Mouse (Mus musculus): ENCODE measurements around the gene Hmgcll1. TPM values are rescaled to one million over a fixed set of nuclear protein-coding genes. Genes with fewer than 3 reads are reported as not detected.

Gene Hmgcll1
- total and polyA plus RNA-seq, 2 experiments from 2014 or later: 16.0 to 29.6 TPM

GRCm38 (mm10) chr9:76003066-76003465 lies 11.6 kb upstream of the Hmgcll1 start:
- TF ChIP-seq CTCF (IDR thresholded peaks at IDR 0.05; ENCODE audit: low read depth): no peak
- H3K27ac ChIP-seq: no peak overlapping the region
- DNase-seq (ENCODE audit: low spot score): no peak
- no peak for ATAC-seq
- no peaks in the 10 kb centered on the region for H3K27me3 ChIP-seq (ENCODE audit: insufficient read depth, low read length)
- H3K4me1 ChIP-seq (ENCODE audit: insufficient read depth, low read length): no peaks in the 10 kb centered on the region
- WGBS: 83% methylated on average over 3 of the region's 3 CpGs
- no peaks in the 10 kb centered on the region for H3K9me3 ChIP-seq (ENCODE audit: low read length)
- no peak overlapping the region for H3K4me3 ChIP-seq (ENCODE audit: low read length)
- no peak overlapping the region for H3K9ac ChIP-seq (replicated peaks; ENCODE audit: low read length)
- H3K4me2 ChIP-seq (ENCODE audit: low read depth, low read length): no peak overlapping the region
- H3K36me3 ChIP-seq (ENCODE audit: insufficient read depth, low read length): no peaks in the 10 kb centered on the region

- Histone ChIP-seq H3K4me1 (ENCODE audit: insufficient read depth, low read length) (no peaks in the 10 kb centered on the region), H3K27me3 (ENCODE audit: insufficient read depth, low read length) (no peaks in the 10 kb centered on the region), H3K9ac (replicated peaks; ENCODE audit: low read length) (no peak overlapping the region), H3K27ac (no peak overlapping the region), H3K4me3 (ENCODE audit: low read length) (no peak overlapping the region), H3K36me3 (ENCODE audit: insufficient read depth, low read length) (no peaks in the 10 kb centered on the region), H3K9me3 (ENCODE audit: low read length) (no peaks in the 10 kb centered on the region), H3K4me2 (ENCODE audit: low read depth, low read length) (no peak overlapping the region)
- TF ChIP-seq CTCF (IDR thresholded peaks at IDR 0.05; ENCODE audit: low read depth): no peak
- no peak for DNase-seq (ENCODE audit: low spot score)
- WGBS: 71% methylated on average over 6 of the region's 6 CpGs
- ATAC-seq: no peak
Measured at GRCm38 (mm10) chr9:76003637-76004036, 11.0 kb upstream of the Hmgcll1 start.

GRCm38 (mm10) chr9:76007342-76007970 lies 7.2 kb upstream of the Hmgcll1 start:
- Histone ChIP-seq H3K4me2 (ENCODE audit: low read depth, low read length) (no peak overlapping the region), H3K9ac (replicated peaks; ENCODE audit: low read length) (no peak overlapping the region), H3K36me3 (ENCODE audit: insufficient read depth, low read length) (no peaks in the 10 kb centered on the region), H3K4me1 (ENCODE audit: insufficient read depth, low read length) (no peaks in the 10 kb centered on the region), H3K27ac (no peak overlapping the region), H3K4me3 (ENCODE audit: low read length) (no peak overlapping the region), H3K9me3 (ENCODE audit: low read length) (no peaks in the 10 kb centered on the region), H3K27me3 (ENCODE audit: insufficient read depth, low read length) (no peaks in the 10 kb centered on the region)
- TF ChIP-seq CTCF (IDR thresholded peaks at IDR 0.05; ENCODE audit: low read depth): no peak
- DNase-seq (ENCODE audit: low spot score) (no peak), ATAC-seq (no peak)
- WGBS: 63% methylated on average over 6 of the region's 6 CpGs

DNA sequence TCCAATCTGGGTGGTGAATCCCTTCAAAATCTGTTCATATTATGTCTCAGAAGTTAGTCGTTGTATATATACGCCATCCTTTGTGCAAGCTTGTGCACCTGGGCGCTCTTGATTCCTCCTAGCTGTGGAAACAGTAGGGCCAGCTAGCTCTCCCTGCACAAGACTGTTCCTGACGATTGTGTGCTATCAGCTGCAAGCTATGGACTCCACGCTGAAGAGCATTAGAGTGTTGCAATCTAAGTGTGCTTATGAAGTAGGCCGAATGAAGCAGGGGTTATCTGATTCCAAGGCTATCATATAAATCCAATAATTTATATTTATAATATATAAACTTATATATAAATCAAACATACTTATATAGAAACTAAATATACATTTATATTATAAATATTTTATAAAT lies 866 bp upstream of the Hmgcll1 start:
- DNase-seq (ENCODE audit: low spot score) (no peak), ATAC-seq (no peak)
- TF ChIP-seq CTCF (IDR thresholded peaks at IDR 0.05; ENCODE audit: low read depth): no peak
- Histone ChIP-seq H3K9ac (replicated peaks; ENCODE audit: low read length) (no peak overlapping the region), H3K9me3 (ENCODE audit: low read length) (no peaks in the 10 kb centered on the region), H3K4me1 (ENCODE audit: insufficient read depth, low read length) (no peaks in the 10 kb centered on the region; the same call in none of the 2 replicates), H3K27me3 (ENCODE audit: insufficient read depth, low read length) (no peaks in the 10 kb centered on the region), H3K27ac (no peak overlapping the region), H3K36me3 (ENCODE audit: insufficient read depth, low read length) (no peaks in the 10 kb centered on the region), H3K4me3 (ENCODE audit: low read length) (no peak overlapping the region), H3K4me2 (ENCODE audit: low read depth, low read length) (no peak overlapping the region)
- WGBS: 84% methylated on average over 6 of the region's 6 CpGs

- no peaks in the 10 kb centered on the region for H3K36me3 ChIP-seq (ENCODE audit: insufficient read depth, low read length)
- 80% methylated on average over 5 of the region's 5 CpGs for WGBS
- peak overlapping the region; percentile 86 for H3K4me2 ChIP-seq (ENCODE audit: low read depth, low read length)
- no peaks in the 10 kb centered on the region for H3K9me3 ChIP-seq (ENCODE audit: low read length)
- no peak overlapping the region; the same call in 1 of the 2 replicates for H3K27ac ChIP-seq
- DNase-seq (ENCODE audit: low spot score) (no peak), ATAC-seq (no peak)
- no peak for TF ChIP-seq CTCF (IDR thresholded peaks at IDR 0.05; ENCODE audit: low read depth)
- H3K4me3 ChIP-seq (ENCODE audit: low read length): no peak overlapping the region
- H3K4me1 ChIP-seq (ENCODE audit: insufficient read depth, low read length): no peaks in the 10 kb centered on the region; the same call in none of the 2 replicates
- H3K9ac ChIP-seq (replicated peaks; ENCODE audit: low read length): no peak overlapping the region
- H3K27me3 ChIP-seq (ENCODE audit: insufficient read depth, low read length): no peaks in the 10 kb centered on the region
Measured at GRCm38 (mm10) chr9:76015971-76016370, 1.3 kb downstream of the Hmgcll1 start.

DNA sequence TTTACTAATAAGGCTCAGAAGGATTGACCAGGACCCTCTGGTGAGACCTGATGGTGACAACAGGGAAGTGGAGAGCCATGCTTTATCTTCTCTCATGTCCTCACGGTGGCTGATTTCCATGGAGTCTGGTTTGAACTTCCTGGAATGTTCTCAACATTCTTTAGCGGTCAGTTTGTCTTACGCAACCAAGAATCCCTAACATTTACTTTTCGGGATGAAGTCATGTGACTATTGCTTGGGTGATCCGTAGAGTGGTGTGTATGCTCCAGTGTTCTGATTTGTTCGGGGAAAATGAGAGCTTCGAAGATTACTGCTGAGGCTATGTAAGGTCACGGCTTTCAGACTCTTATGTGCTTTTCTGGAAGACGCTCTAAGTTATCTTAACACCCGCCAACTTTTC lies 1.9 kb downstream of the Hmgcll1 start:
- WGBS: 87% methylated on average over 10 of the region's 10 CpGs
- Histone ChIP-seq H3K27ac (no peak overlapping the region), H3K36me3 (ENCODE audit: insufficient read depth, low read length) (no peaks in the 10 kb centered on the region), H3K27me3 (ENCODE audit: insufficient read depth, low read length) (no peaks in the 10 kb centered on the region), H3K4me3 (ENCODE audit: low read length) (no peak overlapping the region), H3K9ac (replicated peaks; ENCODE audit: low read length) (no peak overlapping the region), H3K9me3 (ENCODE audit: low read length) (no peaks in the 10 kb centered on the region), H3K4me1 (ENCODE audit: insufficient read depth, low read length) (no peaks in the 10 kb centered on the region; the same call in none of the 2 replicates), H3K4me2 (ENCODE audit: low read depth, low read length) (peak overlapping the region; percentile 86; the same call in 1 of the 2 replicates)
- TF ChIP-seq CTCF (IDR thresholded peaks at IDR 0.05; ENCODE audit: low read depth): no peak
- DNase-seq (ENCODE audit: low spot score): no peak
- ATAC-seq: no peak

DNA sequence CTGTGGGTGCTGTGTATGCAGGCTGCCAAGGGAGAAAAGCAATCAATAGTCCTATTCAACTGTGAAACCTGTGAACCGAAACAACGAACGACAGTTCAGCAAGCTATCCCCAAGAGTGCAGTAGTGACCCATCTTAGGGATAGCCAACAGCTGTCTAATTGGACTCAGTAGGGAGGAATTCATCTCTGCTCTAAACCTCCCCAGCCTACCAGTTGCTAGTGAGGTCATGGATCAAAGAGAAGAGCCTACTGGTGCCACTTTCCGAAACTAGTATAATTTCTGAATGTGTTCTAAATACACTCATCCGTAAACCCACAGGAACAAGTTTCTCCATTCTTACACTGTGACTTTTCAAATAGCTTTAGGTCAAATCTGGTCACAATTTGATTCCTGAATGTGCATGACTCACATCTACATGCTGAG lies 8.9 kb downstream of the Hmgcll1 start:
- Histone ChIP-seq H3K4me2 (ENCODE audit: low read depth, low read length) (no peak overlapping the region), H3K36me3 (ENCODE audit: insufficient read depth, low read length) (no peaks in the 10 kb centered on the region), H3K9me3 (ENCODE audit: low read length) (no peaks in the 10 kb centered on the region), H3K9ac (replicated peaks; ENCODE audit: low read length) (no peak overlapping the region), H3K4me3 (ENCODE audit: low read length) (no peak overlapping the region), H3K4me1 (ENCODE audit: insufficient read depth, low read length) (no peaks in the 10 kb centered on the region), H3K27ac (no peak overlapping the region), H3K27me3 (ENCODE audit: insufficient read depth, low read length) (no peaks in the 10 kb centered on the region)
- WGBS: 46% methylated on average over 5 of the region's 5 CpGs
- no peak for ATAC-seq
- no peak for DNase-seq (ENCODE audit: low spot score)
- no peak for TF ChIP-seq CTCF (IDR thresholded peaks at IDR 0.05; ENCODE audit: low read depth)
